Comparison of ENCODE assay signal across 21 mouse cellular contexts in genomic region chr17:28506895-28507294, GRCm38 (mm10). TPM values are rescaled to one million over a fixed set of nuclear protein-coding genes. Genes with fewer than 3 reads are reported as not detected.
DNase-seq lines count a peak whose midpoint lies in the region; ATAC-seq and TF ChIP-seq lines count a peak whose summit lies in the region.
"Had no signal": no experiment of that assay in that cellular context is flagged by ENCODE, and none has a peak within 500 bp of the region (broad histone marks: within the 10 kb centered on the region; RNA-seq: fewer than 3 reads in every experiment).

No protein-coding gene starts in this region.

- TF ChIP-seq POLR2A in ES-Bruce4 (IDR thresholded peaks at IDR 0.05; ENCODE audit: insufficient read depth, low read length), result no peak

- no peak overlapping the region for H3K4me2 ChIP-seq in hindbrain, embryonic 13.5 days
- no peak overlapping the region for H3K4me2 ChIP-seq in hindbrain, embryonic 16.5 days (ENCODE audit: low read length)
- H3K4me2 ChIP-seq in limb, embryonic 12.5 days, result no peak overlapping the region
- H3K4me2 ChIP-seq: embryonic facial prominence, embryonic 12.5 days; hindbrain, embryonic 14.5 days; limb, embryonic 13.5 days; midbrain, embryonic 11.5 days had no signal

- no peak for DNase-seq in layer of hippocampus, adult 9-10 months (ENCODE audit: low spot score)
- no peak for DNase-seq in layer of hippocampus, adult 18-20 months (ENCODE audit: low spot score in 2 of 2)
- DNase-seq in left cerebral cortex, postnatal 4 days, result no peak
- DNase-seq: cerebellum, postnatal 14 days; kidney, adult 18-20 months; lung, postnatal 10 days; right cerebral cortex, postnatal 25 days had no signal

- WGBS in hindbrain, embryonic 13.5 days, result 28% methylated on average over 5 of the region's 5 CpGs
- WGBS in hindbrain, embryonic 16.5 days, result 38% methylated on average over 4 of the region's 5 CpGs
- 18% methylated on average over 5 of the region's 5 CpGs for WGBS in limb, embryonic 12.5 days

- H3K9ac ChIP-seq in hindbrain, embryonic 13.5 days, result peak overlapping the region; percentile 29; the same call in 1 of the 2 replicates
- no peak overlapping the region for H3K9ac ChIP-seq in hindbrain, embryonic 16.5 days (ENCODE audit: low read depth, low read length)
- H3K9ac ChIP-seq in ES-Bruce4 (ENCODE audit: low read depth, poor library complexity, severe bottlenecking), result no peak overlapping the region
- H3K9ac ChIP-seq in limb, embryonic 12.5 days (replicated peaks), result 0 out of 2 replicates have a peak overlapping the region, but pooled peaks have one; percentile 14
- H3K9ac ChIP-seq: embryonic facial prominence, embryonic 12.5 days; hindbrain, embryonic 14.5 days; limb, embryonic 13.5 days had no signal

- H3K9me3 ChIP-seq in hindbrain, embryonic 13.5 days, result no peaks in the 10 kb centered on the region
- no peaks in the 10 kb centered on the region for H3K9me3 ChIP-seq in hindbrain, embryonic 16.5 days (ENCODE audit: control insufficient read depth, low read length)
- H3K9me3 ChIP-seq in E14TG2a.4 (ENCODE audit: low read length) (no peaks in the 10 kb centered on the region), ES-Bruce4 (replicated peaks; ENCODE audit: control insufficient read depth, insufficient read depth, low read length, poor library complexity, severe bottlenecking) (no peaks in the 10 kb centered on the region)
- H3K9me3 ChIP-seq in limb, embryonic 12.5 days, result no peaks in the 10 kb centered on the region
- H3K9me3 ChIP-seq: embryonic facial prominence, embryonic 12.5 days; limb, embryonic 13.5 days had no signal

- H3K27ac ChIP-seq in hindbrain, embryonic 13.5 days, result no peak overlapping the region
- no peak overlapping the region for H3K27ac ChIP-seq in hindbrain, embryonic 16.5 days (ENCODE audit: low read depth, low read length)
- peak overlapping the region; percentile 42; the same call in 1 of the 2 replicates for H3K27ac ChIP-seq in ES-Bruce4 (ENCODE audit: insufficient read depth, low read length)
- peak overlapping the region; percentile 3; the same call in 1 of the 2 replicates for H3K27ac ChIP-seq in limb, embryonic 12.5 days
- H3K27ac ChIP-seq: hindbrain, embryonic 14.5 days; limb, embryonic 13.5 days had no signal

- no peak for TF ChIP-seq CTCF in E14TG2a.4 (conservative IDR thresholded peaks at IDR 0.05; ENCODE audit: low read length)
- TF ChIP-seq CTCF in ES-Bruce4 (IDR thresholded peaks at IDR 0.05; ENCODE audit: low read depth, low read length), result no peak

- intact Hi-C loops in left cerebral cortex, postnatal 4 days (cut with DNase I), result no loop called here

- H3K4me1 ChIP-seq in hindbrain, embryonic 13.5 days (replicated peaks), result peaks cover 12% of the 10 kb centered on the region
- peaks cover 5% of the 10 kb centered on the region for H3K4me1 ChIP-seq in hindbrain, embryonic 16.5 days (ENCODE audit: control insufficient read depth, insufficient read depth, low read depth, low read length)
- H3K4me1 ChIP-seq in E14TG2a.4 (replicated peaks; ENCODE audit: low read depth, low read length) (peaks cover 84% of the 10 kb centered on the region), ES-Bruce4 (ENCODE audit: control insufficient read depth, insufficient read depth, low read length) (peaks cover 7% of the 10 kb centered on the region)
- H3K4me1 ChIP-seq in limb, embryonic 12.5 days (replicated peaks), result peaks cover 27% of the 10 kb centered on the region

- H3K27me3 ChIP-seq in hindbrain, embryonic 13.5 days, result peaks cover 18% of the 10 kb centered on the region
- no peaks in the 10 kb centered on the region; the same call in 1 of the 2 replicates for H3K27me3 ChIP-seq in hindbrain, embryonic 16.5 days (replicated peaks; ENCODE audit: control insufficient read depth, insufficient read depth, low read length)
- H3K27me3 ChIP-seq in E14TG2a.4 (ENCODE audit: insufficient read depth, low read length) (peaks cover 3% of the 10 kb centered on the region; the same call in 1 of the 2 replicates), ES-Bruce4 (ENCODE audit: control insufficient read depth, insufficient read depth, low read length, poor library complexity, severe bottlenecking) (no peaks in the 10 kb centered on the region)
- H3K27me3 ChIP-seq in limb, embryonic 12.5 days, result peaks cover 7% of the 10 kb centered on the region; the same call in 1 of the 2 replicates
- H3K27me3 ChIP-seq: CH12.LX; embryonic facial prominence, embryonic 12.5 days; limb, embryonic 13.5 days had no signal

- TF ChIP-seq EP300 in ES-Bruce4 (IDR thresholded peaks at IDR 0.05; ENCODE audit: insufficient read depth, low read depth, low read length), result no peak

- ATAC-seq in hindbrain, embryonic 13.5 days (ENCODE audit: low FRiP score), result no peak
- no peak for ATAC-seq in hindbrain, embryonic 16.5 days
- no peak for ATAC-seq in limb, embryonic 12.5 days (ENCODE audit: insufficient number of reproducible peaks, insufficient read depth, low FRiP score, low TSS enrichment, low read depth)

- H3K4me3 ChIP-seq in hindbrain, embryonic 13.5 days, result no peak overlapping the region
- H3K4me3 ChIP-seq in hindbrain, embryonic 16.5 days (ENCODE audit: low read length), result no peak overlapping the region
- peak overlapping the region; percentile 57 for H3K4me3 ChIP-seq in E14TG2a.4 (replicated peaks; ENCODE audit: low read length)
- H3K4me3 ChIP-seq in ES-Bruce4 (ENCODE audit: low read depth, low read length), result no peak overlapping the region
- H3K4me3 ChIP-seq in limb, embryonic 12.5 days (replicated peaks), result no peak overlapping the region
- H3K4me3 ChIP-seq: embryonic facial prominence, embryonic 12.5 days; limb, embryonic 13.5 days had no signal

- no peaks in the 10 kb centered on the region for H3K36me3 ChIP-seq in hindbrain, embryonic 13.5 days
- H3K36me3 ChIP-seq in hindbrain, embryonic 16.5 days (ENCODE audit: control insufficient read depth, insufficient read depth, low read length), result no peaks in the 10 kb centered on the region
- H3K36me3 ChIP-seq in E14TG2a.4 (ENCODE audit: insufficient read depth, low read length) (no peaks in the 10 kb centered on the region), ES-Bruce4 (ENCODE audit: control insufficient read depth, insufficient read depth, low read length, poor library complexity, severe bottlenecking) (no peaks in the 10 kb centered on the region)
- H3K36me3 ChIP-seq in limb, embryonic 12.5 days, result no peaks in the 10 kb centered on the region
- H3K36me3 ChIP-seq: embryonic facial prominence, embryonic 12.5 days; limb, embryonic 13.5 days had no signal

RNA-seq across cellular contexts. Expression of gene Fkbp5, which starts 10.4 kb away (rescaled TPM):
- 24.8 and 27.2 TPM in 2 replicates for polyA plus RNA-seq in hindbrain, embryonic 13.5 days (2015; fragmentation: Nextera tagmentation; extraction: Ambion mirVana)
- polyA plus RNA-seq in hindbrain, embryonic 16.5 days (2015; fragmentation: Nextera tagmentation; extraction: Ambion mirVana), result 26.7 and 30.8 TPM in 2 replicates
- polyA plus RNA-seq in ES-Bruce4 (2011; ENCODE audit: insufficient read depth, insufficient read length, low read depth, missing spikeins), result 60.2 and 67.1 TPM in 2 replicates
- 36.2 and 42.4 TPM in 2 replicates for polyA plus RNA-seq in limb, embryonic 12.5 days (2016; fragmentation: Nextera tagmentation; extraction: Ambion mirVana)
- total RNA-seq in layer of hippocampus, adult 18-20 months (2021), result 10 to 100 TPM; 81.9 to 84.3 TPM
- 10 to 100 TPM; 39.0 to 40.9 TPM for total RNA-seq in left cerebral cortex, postnatal 4 days (2021)

RNA-seq across cellular contexts. Expression of gene Armc12, which starts 23.7 kb away (rescaled TPM):
- not detected in 2 replicates for polyA plus RNA-seq in hindbrain, embryonic 13.5 days (2015; fragmentation: Nextera tagmentation; extraction: Ambion mirVana)
- polyA plus RNA-seq in hindbrain, embryonic 16.5 days (2015; fragmentation: Nextera tagmentation; extraction: Ambion mirVana), result not detected in 2 replicates
- not detected in 2 replicates for polyA plus RNA-seq in ES-Bruce4 (2011; ENCODE audit: insufficient read depth, insufficient read length, low read depth, missing spikeins)
- not detected in 2 replicates for polyA plus RNA-seq in limb, embryonic 12.5 days (2016; fragmentation: Nextera tagmentation; extraction: Ambion mirVana)
- total RNA-seq in layer of hippocampus, adult 18-20 months (2021), result not detected
- not detected for total RNA-seq in left cerebral cortex, postnatal 4 days (2021)
- total RNA-seq: adrenal gland, postnatal 14 days; CH12.LX; gastrocnemius, adult 18-20 months; layer of hippocampus, postnatal 14 days had no signal
- polyA plus RNA-seq: embryonic facial prominence, embryonic 12.5 days; forebrain, embryonic 11.5 days; hindbrain, embryonic 14.5 days; limb, embryonic 13.5 days; midbrain, embryonic 11.5 days had no signal

RNA-seq across cellular contexts. Expression of gene Clpsl2, which starts 42.3 kb away (rescaled TPM):
- polyA plus RNA-seq in hindbrain, embryonic 13.5 days (2015; fragmentation: Nextera tagmentation; extraction: Ambion mirVana), result not detected in 2 replicates
- not detected in 2 replicates for polyA plus RNA-seq in hindbrain, embryonic 16.5 days (2015; fragmentation: Nextera tagmentation; extraction: Ambion mirVana)
- not detected in 2 replicates for polyA plus RNA-seq in ES-Bruce4 (2011; ENCODE audit: insufficient read depth, insufficient read length, low read depth, missing spikeins)
- polyA plus RNA-seq in limb, embryonic 12.5 days (2016; fragmentation: Nextera tagmentation; extraction: Ambion mirVana), result not detected in 2 replicates
- total RNA-seq in layer of hippocampus, adult 18-20 months (2021), result not detected
- not detected for total RNA-seq in left cerebral cortex, postnatal 4 days (2021)
- total RNA-seq: adrenal gland, postnatal 14 days; CH12.LX; gastrocnemius, adult 18-20 months; layer of hippocampus, postnatal 14 days had no signal
- polyA plus RNA-seq: embryonic facial prominence, embryonic 12.5 days; forebrain, embryonic 11.5 days; hindbrain, embryonic 14.5 days; limb, embryonic 13.5 days; midbrain, embryonic 11.5 days had no signal

RNA-seq across cellular contexts. Expression of gene Clps, which starts 53.7 kb away (rescaled TPM):
- polyA plus RNA-seq in hindbrain, embryonic 13.5 days (2015; fragmentation: Nextera tagmentation; extraction: Ambion mirVana), result 0.58 TPM in 1 of 2 replicates, not detected in the other
- not detected in 2 replicates for polyA plus RNA-seq in hindbrain, embryonic 16.5 days (2015; fragmentation: Nextera tagmentation; extraction: Ambion mirVana)
- not detected in 2 replicates for polyA plus RNA-seq in ES-Bruce4 (2011; ENCODE audit: insufficient read depth, insufficient read length, low read depth, missing spikeins)
- not detected in 2 replicates for polyA plus RNA-seq in limb, embryonic 12.5 days (2016; fragmentation: Nextera tagmentation; extraction: Ambion mirVana)
- not detected for total RNA-seq in layer of hippocampus, adult 18-20 months (2021)
- total RNA-seq in left cerebral cortex, postnatal 4 days (2021), result not detected
- total RNA-seq: adrenal gland, postnatal 14 days; CH12.LX; gastrocnemius, adult 18-20 months; layer of hippocampus, postnatal 14 days had no signal
- polyA plus RNA-seq: embryonic facial prominence, embryonic 12.5 days; forebrain, embryonic 11.5 days; hindbrain, embryonic 14.5 days; midbrain, embryonic 11.5 days had no signal

Comparison
In these comparisons a context has a peak if more than half of its experiments do, and no peak if none do; other contexts are left out.
1. H3K9ac ChIP-seq: peak in hindbrain, embryonic 13.5 days (single experiment) and limb, embryonic 12.5 days (single experiment); none in hindbrain, embryonic 16.5 days (single experiment) and ES-Bruce4 (single experiment).
2. H3K27ac ChIP-seq: peak in ES-Bruce4 (single experiment) and limb, embryonic 12.5 days (single experiment); none in hindbrain, embryonic 13.5 days (single experiment) and hindbrain, embryonic 16.5 days (single experiment).